Comparison of ENCODE assay signal across 20 mouse cellular contexts in the genomic region with DNA sequence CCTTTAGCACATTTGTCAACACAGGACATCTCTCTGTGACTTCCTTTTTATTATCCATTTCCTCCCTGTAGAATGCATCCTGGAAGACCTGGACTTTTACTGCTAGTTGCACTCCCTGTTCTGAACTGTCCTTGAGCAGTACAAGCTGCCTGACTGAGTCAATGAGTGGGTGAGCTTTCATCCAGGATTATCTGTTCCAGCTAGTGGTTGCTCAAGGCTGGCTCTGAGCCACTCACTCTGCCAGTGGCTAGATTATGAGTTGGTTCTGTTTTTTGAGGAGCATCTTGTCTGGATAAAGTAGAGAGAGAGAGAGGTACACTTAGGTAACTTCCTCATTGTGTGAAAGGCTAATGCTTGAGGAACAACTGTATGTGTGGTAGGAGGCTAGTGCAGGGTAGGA. TPM values are rescaled to one million over a fixed set of nuclear protein-coding genes. Genes with fewer than 3 reads are reported as not detected.
DNase-seq lines count a peak whose midpoint lies in the region; ATAC-seq and TF ChIP-seq lines count a peak whose summit lies in the region.
"Had no signal": no experiment of that assay in that cellular context is flagged by ENCODE, and none has a peak within 500 bp of the region (broad histone marks: within the 10 kb centered on the region; RNA-seq: fewer than 3 reads in every experiment).

No protein-coding gene starts in this region.

- TF ChIP-seq RAD21 in MEL (IDR thresholded peaks at IDR 0.05; ENCODE audit: low read depth, low read length) = no peak

- H3K27me3 ChIP-seq in forebrain, embryonic 11.5 days (ENCODE audit: control insufficient read depth, insufficient read depth, low read length) = no peaks in the 10 kb centered on the region
- no peaks in the 10 kb centered on the region for H3K27me3 ChIP-seq in forebrain, embryonic 14.5 days (replicated peaks; ENCODE audit: control insufficient read depth, insufficient read depth, low read length)
- no peaks in the 10 kb centered on the region for H3K27me3 ChIP-seq in MEL (ENCODE audit: control insufficient read depth in 1 of 2, insufficient read depth in 2 of 2, low read length in 2 of 2)
- H3K27me3 ChIP-seq in heart, embryonic 12.5 days (replicated peaks) = peaks cover 2% of the 10 kb centered on the region; the same call in 1 of the 2 replicates
- H3K27me3 ChIP-seq: embryonic facial prominence, embryonic 13.5 days; hindbrain, embryonic 15.5 days had no signal

- no peaks in the 10 kb centered on the region for H3K9me3 ChIP-seq in forebrain, embryonic 11.5 days (ENCODE audit: control insufficient read depth, low read length)
- H3K9me3 ChIP-seq in forebrain, embryonic 14.5 days (replicated peaks; ENCODE audit: control insufficient read depth, low read length) = no peaks in the 10 kb centered on the region
- H3K9me3 ChIP-seq in MEL (replicated peaks; ENCODE audit: insufficient read depth, low read length) = no peaks in the 10 kb centered on the region
- H3K9me3 ChIP-seq in heart, embryonic 12.5 days (replicated peaks) = no peaks in the 10 kb centered on the region
- H3K9me3 ChIP-seq: embryonic facial prominence, embryonic 13.5 days; heart, embryonic 13.5 days; hindbrain, embryonic 15.5 days had no signal

- H3K4me2 ChIP-seq in forebrain, embryonic 11.5 days (ENCODE audit: low read depth, low read length, severe bottlenecking) = no peak overlapping the region
- H3K4me2 ChIP-seq in forebrain, embryonic 14.5 days (ENCODE audit: low read length) = no peak overlapping the region
- H3K4me2 ChIP-seq in heart, embryonic 12.5 days = no peak overlapping the region
- H3K4me2 ChIP-seq: embryonic facial prominence, embryonic 13.5 days; heart, embryonic 13.5 days; hindbrain, embryonic 15.5 days had no signal

- intact Hi-C loops in left cerebral cortex, postnatal 36 days (cut with DNase I) = no loop called here

- H3K79me2 ChIP-seq in MEL (ENCODE audit: control insufficient read depth, insufficient read depth, low read length, poor library complexity) = no peaks in the 10 kb centered on the region

- H3K4me1 ChIP-seq in forebrain, embryonic 11.5 days (replicated peaks; ENCODE audit: control insufficient read depth, insufficient read depth, low read length) = peaks cover 7% of the 10 kb centered on the region; the same call in 1 of the 2 replicates
- H3K4me1 ChIP-seq in forebrain, embryonic 14.5 days (ENCODE audit: control insufficient read depth, insufficient read depth, low read length) = no peaks in the 10 kb centered on the region; the same call in 1 of the 2 replicates
- no peaks in the 10 kb centered on the region for H3K4me1 ChIP-seq in MEL (ENCODE audit: control insufficient read depth in 1 of 2, insufficient read depth in 2 of 2, low read length in 2 of 2)
- H3K4me1 ChIP-seq in heart, embryonic 12.5 days (replicated peaks) = 0 out of 2 replicates have a peak, but pooled peaks cover 5% of the 10 kb centered on the region
- H3K4me1 ChIP-seq: embryonic facial prominence, embryonic 13.5 days; hindbrain, embryonic 15.5 days had no signal

- no peak for TF ChIP-seq EP300 in MEL (IDR thresholded peaks at IDR 0.05; ENCODE audit: low read depth in 1 of 2, low read length in 2 of 2)

- H3K9ac ChIP-seq in forebrain, embryonic 11.5 days (ENCODE audit: low read length) = no peak overlapping the region
- H3K9ac ChIP-seq in forebrain, embryonic 14.5 days (ENCODE audit: low read length) = no peak overlapping the region
- H3K9ac ChIP-seq in MEL (ENCODE audit: control insufficient read depth, low read depth, low read length, poor library complexity, severe bottlenecking) = no peak overlapping the region
- no peak overlapping the region for H3K9ac ChIP-seq in heart, embryonic 12.5 days
- H3K9ac ChIP-seq: embryonic facial prominence, embryonic 13.5 days; heart, embryonic 13.5 days; hindbrain, embryonic 15.5 days had no signal

- no peak overlapping the region for H3K27ac ChIP-seq in forebrain, embryonic 11.5 days (ENCODE audit: low read depth, low read length)
- no peak overlapping the region for H3K27ac ChIP-seq in forebrain, embryonic 14.5 days (ENCODE audit: low read depth, low read length)
- no peak overlapping the region for H3K27ac ChIP-seq in MEL (ENCODE audit: control insufficient read depth, low read depth, low read length)
- no peak overlapping the region for H3K27ac ChIP-seq in heart, embryonic 12.5 days (ENCODE audit: poor library complexity, severe bottlenecking)
- H3K27ac ChIP-seq: embryonic facial prominence, embryonic 13.5 days; heart, embryonic 13.5 days; hindbrain, embryonic 15.5 days had no signal

- no peak for DNase-seq in forebrain, embryonic 11.5 days (ENCODE audit: low spot score)
- no peak for DNase-seq in forebrain, embryonic 14.5 days (ENCODE audit: low spot score)
- DNase-seq in left cerebral cortex, adult 18-20 months (ENCODE audit: low spot score in 2 of 2) = peak; percentile 30 to 55
- no peak for DNase-seq in left cerebral cortex, postnatal 36 days (ENCODE audit: low spot score in 2 of 2)
- DNase-seq in MEL (ENCODE audit: low read depth, low spot score) = peak; percentile 3
- DNase-seq in brain, adult 2 months (ENCODE audit: low read depth, low spot score) = peak; percentile 70
- DNase-seq: cerebellum, adult 11 months; cerebellum, adult 9-10 months; cerebellum, postnatal 25 days; gastrocnemius, postnatal 14 days; heart, postnatal 36 days; kidney, adult 2 months had no signal

- no peak overlapping the region for H3K4me3 ChIP-seq in forebrain, embryonic 11.5 days (ENCODE audit: low read depth, low read length)
- H3K4me3 ChIP-seq in forebrain, embryonic 14.5 days (ENCODE audit: low read depth, low read length) = no peak overlapping the region
- no peak overlapping the region for H3K4me3 ChIP-seq in MEL (ENCODE audit: control insufficient read depth in 1 of 2, insufficient read depth in 1 of 2, low read depth in 2 of 2, low read length in 2 of 2)
- no peak overlapping the region for H3K4me3 ChIP-seq in heart, embryonic 12.5 days
- H3K4me3 ChIP-seq: embryonic facial prominence, embryonic 13.5 days; heart, embryonic 13.5 days; hindbrain, embryonic 15.5 days had no signal

- no peaks in the 10 kb centered on the region for H3K36me3 ChIP-seq in forebrain, embryonic 11.5 days (ENCODE audit: control insufficient read depth, insufficient read depth, low read length)
- no peaks in the 10 kb centered on the region for H3K36me3 ChIP-seq in forebrain, embryonic 14.5 days (ENCODE audit: control insufficient read depth, insufficient read depth, low read length)
- no peaks in the 10 kb centered on the region for H3K36me3 ChIP-seq in MEL (ENCODE audit: control insufficient read depth in 1 of 2, insufficient read depth in 2 of 2, low read length in 2 of 2)
- H3K36me3 ChIP-seq in heart, embryonic 12.5 days = no peaks in the 10 kb centered on the region
- H3K36me3 ChIP-seq: embryonic facial prominence, embryonic 13.5 days; heart, embryonic 13.5 days; hindbrain, embryonic 15.5 days had no signal

- TF ChIP-seq POLR2A in MEL (IDR thresholded peaks at IDR 0.05; ENCODE audit: control insufficient read depth in 1 of 2, insufficient read depth in 1 of 2, low read depth in 1 of 2, low read length in 2 of 2, poor library complexity in 1 of 2) = no peak

- no peak for TF ChIP-seq CTCF in MEL (IDR thresholded peaks at IDR 0.05 in 2 of 3, conservative IDR thresholded peaks at IDR 0.05 in 1 of 3; ENCODE audit: control insufficient read depth in 1 of 3, insufficient read depth in 1 of 3, low read depth in 2 of 3, low read length in 3 of 3, poor library complexity in 1 of 3, severe bottlenecking in 1 of 3)

- 0 out of 2 replicates have a peak, but pooled peaks have one; percentile 25 for ATAC-seq in forebrain, embryonic 11.5 days (replicated peaks; ENCODE audit: low FRiP score)
- no peak for ATAC-seq in forebrain, embryonic 14.5 days
- ATAC-seq in heart, embryonic 12.5 days (ENCODE audit: insufficient number of reproducible peaks, low FRiP score) = no peak
- ATAC-seq: intestine, embryonic 16.5 days had no signal

TF ChIP-seq in MEL, 35 proteins besides CTCF, POLR2A, EP300 and RAD21 (continues in another document):
- TF ChIP-seq NRF1 (IDR thresholded peaks at IDR 0.05; ENCODE audit: insufficient read depth, low read depth, low read length, poor library complexity, severe bottlenecking) (no peak), SMC3 (IDR thresholded peaks at IDR 0.05; ENCODE audit: low read depth, low read length) (no peak), MXI1 (IDR thresholded peaks at IDR 0.05; ENCODE audit: low read depth, low read length) (no peak), SIN3A (IDR thresholded peaks at IDR 0.05; ENCODE audit: low read length) (no peak), KAT2A (conservative IDR thresholded peaks at IDR 0.05; ENCODE audit: low read depth, low read length) (no peak), ZKSCAN1 (IDR thresholded peaks at IDR 0.05; ENCODE audit: low read depth, low read length) (no peak), NELFE (IDR thresholded peaks at IDR 0.05; ENCODE audit: low read depth, low read length) (no peak), MYC (IDR thresholded peaks at IDR 0.05; ENCODE audit: low read depth, low read length) (no peak), ZC3H11A (IDR thresholded peaks at IDR 0.05; ENCODE audit: low read depth, low read length) (no peak), HCFC1 (IDR thresholded peaks at IDR 0.05; ENCODE audit: low read depth, low read length) (no peak), USF1 (IDR thresholded peaks at IDR 0.05; ENCODE audit: low read depth, low read length) (no peak), USF2 (IDR thresholded peaks at IDR 0.05; ENCODE audit: borderline replicate concordance in 1 of 2, insufficient read depth in 1 of 2, low read depth in 1 of 2, low read length in 2 of 2) (no peak), ZMIZ1 (IDR thresholded peaks at IDR 0.05; ENCODE audit: low read depth, low read length) (no peak), MAFK (IDR thresholded peaks at IDR 0.05; ENCODE audit: borderline replicate concordance, low read depth, low read length) (no peak), CHD1 (IDR thresholded peaks at IDR 0.05; ENCODE audit: low read depth, low read length) (no peak), BHLHE40 (IDR thresholded peaks at IDR 0.05; ENCODE audit: borderline replicate concordance, low read depth, low read length) (no peak), E2F4 (IDR thresholded peaks at IDR 0.05; ENCODE audit: borderline replicate concordance, low read depth, low read length) (no peak), JUND (IDR thresholded peaks at IDR 0.05; ENCODE audit: low read depth, low read length) (no peak)

RNA-seq across cellular contexts. Expression of a gene that starts 14.0 kb away (rescaled TPM):
- polyA plus RNA-seq in forebrain, embryonic 11.5 days (2014; fragmentation: Nextera tagmentation; extraction: Ambion mirVana) = 0.19 and 0.77 TPM in 2 replicates
- 2.6 and 3.9 TPM in 2 replicates for polyA plus RNA-seq in forebrain, embryonic 14.5 days (2014; fragmentation: Nextera tagmentation; extraction: Ambion mirVana)
- total RNA-seq in left cerebral cortex, adult 18-20 months (2021) = 100 to 1,000 TPM; 117 TPM
- total RNA-seq in left cerebral cortex, postnatal 36 days (2021) = 100 to 1,000 TPM; 124 to 141 TPM
- not detected in 2 replicates for total RNA-seq in MEL (2012; rRNA removed)
- under 1 TPM in 1 of 2 experiments, not detected in 1; 0.01 TPM for polyA plus RNA-seq in MEL (2012; ENCODE audit: insufficient read depth in 1 of 2, insufficient read length in 2 of 2, low read depth in 1 of 2, low replicate concordance in 2 of 2, missing spikeins in 1 of 2)
- not detected in 2 replicates for polyA plus RNA-seq in heart, embryonic 12.5 days (2016; fragmentation: Nextera tagmentation; extraction: Ambion mirVana)
- total RNA-seq: ES-E14; gastrocnemius, adult 18-20 months; granulocyte monocyte progenitor cell, adult 5-6 weeks had no signal
- polyA plus RNA-seq: heart, embryonic 13.5 days had no signal

Comparison
In these comparisons a context has a peak if more than half of its experiments do, and no peak if none do; other contexts are left out.
1. DNase-seq: peak in left cerebral cortex, adult 18-20 months (2 of 2), MEL (single experiment) and brain, adult 2 months (single experiment); none in forebrain, embryonic 11.5 days (single experiment), forebrain, embryonic 14.5 days (single experiment) and left cerebral cortex, postnatal 36 days (0 of 2).